Mouse (Mus musculus) kidney, postnatal 14 days (tissue): ENCODE measurements around the gene Cnr2.

ENCODE experiments used
- DNase-seq: peaks from one replicate; pipeline ENCODE4 v3.0.0; 2022; ENCODE audit warnings: mixed read lengths

Gene Cnr2

DNA sequence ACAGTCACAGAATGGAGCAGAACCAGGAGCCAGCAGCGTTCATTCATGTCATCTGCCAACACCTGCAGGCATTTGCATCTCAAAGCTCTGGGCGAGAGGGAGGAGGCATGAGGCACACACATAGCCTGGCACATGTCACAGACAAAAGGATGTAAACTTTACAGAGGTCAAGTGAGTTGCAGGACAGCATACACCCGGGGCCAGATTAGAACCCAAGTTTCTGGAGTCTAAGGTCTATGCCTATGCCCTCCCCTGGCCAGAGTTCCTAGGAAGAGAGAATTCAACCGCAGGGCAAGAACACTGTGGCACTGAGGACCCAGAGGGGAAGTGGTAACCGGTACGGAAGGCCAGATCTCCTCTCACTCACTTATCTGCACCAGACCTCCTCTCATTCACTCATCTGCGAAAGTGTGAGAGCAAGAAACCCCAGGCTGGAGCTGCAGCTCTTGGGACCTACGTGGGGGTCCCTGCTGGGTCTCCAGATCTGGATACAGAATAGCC is at the start of gene Cnr2:
TSS of gene Cnr2 (plus strand) at position 324 of the 501 bp plus-strand sequence.
- DNase-seq, result no peak

DNA sequence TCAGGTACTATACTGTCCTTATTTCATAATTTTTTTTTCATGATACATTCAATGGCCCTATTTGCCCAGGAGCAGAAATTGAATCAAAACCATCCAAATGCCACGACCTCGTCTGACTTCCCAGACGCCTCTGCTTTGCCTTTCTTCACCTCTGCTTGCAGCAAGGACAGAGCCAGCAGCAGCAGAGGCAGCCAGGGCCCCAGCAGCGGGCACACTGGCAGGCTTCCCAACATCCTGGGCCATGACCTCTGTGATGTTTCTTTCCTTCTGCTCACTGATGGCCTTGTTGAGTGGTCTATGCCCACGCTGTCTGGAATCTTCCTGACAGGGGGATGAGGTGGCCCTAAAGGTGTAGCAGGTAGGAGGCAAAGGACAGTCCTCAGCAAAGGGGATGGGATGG is 47.6 kb upstream of the Cnr2 start:
- no peak for DNase-seq

DNA sequence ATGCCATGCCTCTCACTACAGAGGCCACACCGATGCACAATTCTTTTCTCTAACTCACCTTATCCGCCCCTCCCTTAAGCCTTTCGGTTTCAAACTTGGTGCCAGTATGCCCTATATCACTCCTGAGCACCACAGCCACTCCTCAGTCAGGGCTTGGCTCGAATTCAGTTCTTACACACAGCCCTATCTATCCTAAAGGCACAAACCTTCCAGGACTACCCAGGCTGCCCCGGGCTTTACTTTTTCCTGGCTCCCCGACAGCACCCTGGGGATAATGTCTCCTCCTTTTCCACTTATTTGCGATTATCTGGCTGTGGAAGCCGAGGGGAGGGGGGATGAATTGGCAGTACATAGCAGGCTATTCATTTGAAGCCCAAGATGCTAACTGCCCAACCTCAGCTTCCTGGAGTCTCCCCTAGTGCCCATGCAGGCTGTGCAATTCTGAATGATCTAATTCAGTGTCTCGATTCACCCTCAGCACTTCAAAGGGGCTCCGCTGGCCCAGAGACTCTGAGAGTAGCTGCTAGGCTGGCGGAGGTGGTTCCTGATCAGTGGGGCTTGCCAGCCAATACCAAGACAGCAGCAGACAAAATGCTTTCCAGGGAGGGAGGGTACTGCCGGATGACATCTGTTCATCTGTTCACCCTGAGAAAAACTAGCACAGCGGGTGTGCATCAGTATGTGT is 44.6 kb upstream of the Cnr2 start:
- DNase-seq, result no peak

DNA sequence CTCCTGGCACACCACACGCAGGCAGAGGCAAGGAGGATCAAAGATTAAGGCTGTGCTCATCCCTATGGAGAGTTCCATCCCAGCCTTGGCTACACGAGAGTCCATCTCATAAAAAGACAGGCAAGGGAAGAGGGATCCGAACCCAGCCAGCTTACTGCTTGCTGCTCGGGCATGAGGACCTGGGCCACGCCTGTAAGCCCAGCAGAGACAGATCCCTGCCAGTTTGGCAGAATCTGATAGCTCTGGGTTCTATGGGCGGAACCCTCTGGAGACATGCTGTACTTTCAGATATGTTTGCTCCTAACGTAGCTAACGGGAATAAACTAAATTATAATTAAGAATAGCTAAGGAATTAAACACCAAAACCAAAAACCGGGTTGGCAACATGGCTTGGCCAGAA is 43.3 kb upstream of the Cnr2 start:
- DNase-seq, result no peak

DNA sequence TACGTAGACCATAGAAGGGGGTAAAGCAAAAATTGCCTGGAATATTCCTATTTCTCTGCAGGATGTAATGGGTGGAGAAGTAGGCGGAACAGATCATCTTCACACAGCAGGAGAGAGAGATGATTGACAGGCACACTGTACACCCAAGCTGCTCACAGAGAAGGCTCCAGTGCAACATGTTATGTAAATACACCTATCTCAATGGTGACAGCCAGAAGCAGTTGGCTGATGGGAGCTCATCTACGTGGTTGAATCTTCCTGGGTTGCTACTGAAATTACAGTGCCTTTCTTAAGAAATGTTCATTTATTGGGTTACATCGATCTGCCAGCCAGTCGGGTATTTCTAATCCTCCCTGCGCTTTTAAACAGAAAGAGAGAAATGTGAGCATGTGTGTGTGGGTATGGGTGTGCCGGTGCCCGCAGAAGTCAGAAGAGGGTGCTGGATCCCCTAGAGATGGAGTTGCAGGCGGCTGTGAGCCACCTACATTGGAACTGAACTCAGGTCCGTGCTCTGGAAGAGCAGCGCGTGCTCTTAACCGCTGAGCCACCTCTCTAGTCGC is 41.1 kb upstream of the Cnr2 start:
- no peak for DNase-seq

DNA sequence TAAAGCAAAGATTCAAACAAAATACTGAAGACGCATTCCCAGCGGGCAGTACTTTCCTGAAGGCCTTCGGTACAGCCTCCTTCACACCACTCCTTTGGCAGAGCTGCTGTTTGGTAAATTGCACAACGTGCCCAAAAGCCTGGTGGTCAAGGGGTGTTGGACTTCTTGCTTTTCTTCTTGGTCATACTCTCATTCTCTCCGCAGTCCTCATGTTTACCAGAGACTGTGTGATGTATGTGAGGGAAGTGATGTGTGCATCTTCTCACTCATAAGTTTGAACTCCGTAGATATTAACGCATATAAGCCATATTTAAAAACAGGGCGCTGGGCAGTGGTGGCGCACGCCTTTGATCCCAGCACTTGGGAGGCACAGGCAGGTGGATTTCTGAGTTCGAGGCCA is 40.6 kb upstream of the Cnr2 start:
- no peak for DNase-seq

DNA sequence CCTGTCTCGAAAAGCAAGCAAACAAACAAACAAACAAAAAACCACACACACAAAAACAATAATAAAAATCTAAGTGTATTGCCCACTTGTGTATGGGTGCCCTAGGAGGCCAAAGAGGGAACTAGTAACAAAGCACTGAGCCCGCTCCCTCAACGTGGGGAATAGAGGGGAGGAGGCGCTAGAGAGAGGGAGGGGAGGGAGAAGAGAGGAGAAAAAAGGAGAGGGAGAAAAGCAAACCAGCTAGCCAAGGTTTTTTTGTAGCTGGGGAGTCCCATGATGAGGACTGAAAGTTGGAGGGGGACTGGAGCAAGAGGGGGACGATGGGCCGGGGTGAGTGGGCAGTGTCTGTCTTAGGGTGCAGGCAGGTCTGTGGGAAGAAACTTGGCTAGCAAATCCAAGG is 40.1 kb upstream of the Cnr2 start:
- peak; percentile 33 for DNase-seq

DNA sequence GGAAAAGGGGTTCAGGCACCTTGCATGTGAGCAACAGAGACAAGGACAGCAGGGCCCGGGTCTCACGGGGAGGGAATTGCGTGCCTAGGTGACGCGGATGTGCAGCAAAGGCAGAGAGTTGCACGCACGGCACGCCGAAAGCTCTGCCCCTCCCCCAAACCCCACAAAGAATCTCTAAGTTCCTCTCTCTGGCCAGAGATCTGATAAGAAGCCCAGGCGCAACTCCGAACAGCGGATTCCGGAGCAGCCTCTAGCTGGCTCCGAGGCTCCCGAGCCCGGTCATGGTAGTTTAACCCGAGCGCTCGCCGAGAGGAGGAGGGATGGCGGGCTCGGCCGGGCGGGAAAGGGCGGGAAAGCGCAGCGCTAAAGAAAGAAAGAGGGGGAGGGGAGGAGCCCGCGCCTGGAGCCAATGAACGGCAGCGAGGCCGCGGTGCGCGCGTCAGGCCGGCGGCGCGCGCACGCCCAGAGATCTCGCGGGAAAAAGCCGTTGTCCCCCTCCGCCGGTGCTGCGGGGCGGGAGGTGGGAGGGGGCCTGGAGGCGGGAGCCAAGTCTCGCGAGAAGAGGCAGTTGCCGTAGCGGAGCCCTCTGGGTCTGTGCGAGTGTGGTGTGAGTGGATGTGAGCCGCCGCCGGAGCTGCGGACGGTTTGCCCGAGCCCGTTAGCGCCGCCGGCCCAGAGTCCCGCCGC is 39.5 kb upstream of the Cnr2 start, which contains the start of gene Srsf10:
TSS of gene Srsf10 (plus strand) at position 212 of the 687 bp plus-strand sequence.
- DNase-seq, result peak; percentile 99

DNA sequence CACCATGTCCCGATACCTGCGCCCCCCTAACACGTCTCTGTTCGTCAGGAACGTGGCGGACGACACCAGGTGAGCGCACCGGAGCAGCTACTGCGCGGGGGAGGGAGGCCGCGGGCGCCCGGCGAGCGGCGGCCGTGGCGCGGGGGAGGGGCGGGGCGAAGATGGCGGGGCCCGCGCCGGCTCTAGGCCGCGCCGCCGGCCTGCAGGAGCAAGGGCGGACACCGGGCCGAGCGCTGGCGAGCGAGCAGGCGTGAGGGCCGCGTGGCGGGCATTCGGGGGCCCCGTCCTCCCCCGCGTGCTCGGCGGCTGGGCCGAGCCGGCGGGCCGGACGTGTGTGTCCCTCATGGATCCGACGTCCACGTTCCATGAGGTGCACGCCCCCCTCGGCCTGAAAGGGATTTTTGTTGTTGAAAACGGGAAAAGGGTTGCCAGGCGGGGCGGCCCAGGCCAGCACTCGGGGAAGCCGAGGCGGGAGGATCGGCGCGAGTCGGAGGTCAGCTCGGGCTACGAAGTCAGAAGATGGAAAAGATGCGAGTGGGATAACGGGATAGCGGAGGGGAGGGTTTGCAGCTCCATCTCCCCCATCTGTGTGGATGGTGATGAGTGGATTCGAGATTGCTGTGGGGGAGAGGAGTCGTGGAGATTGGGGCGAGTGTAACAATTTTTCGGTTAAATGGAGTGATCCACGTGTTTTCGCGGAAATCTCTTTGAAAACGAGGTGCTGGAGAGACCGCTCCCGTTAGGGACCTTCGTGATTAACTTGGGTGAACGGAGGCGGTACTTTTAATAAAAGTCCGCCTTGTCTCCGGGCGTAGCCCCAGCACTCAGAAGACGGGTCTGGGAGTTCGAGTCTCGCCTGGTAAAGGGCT is 38.7 kb upstream of the Cnr2 start:
- peak; percentile 82 for DNase-seq

DNA sequence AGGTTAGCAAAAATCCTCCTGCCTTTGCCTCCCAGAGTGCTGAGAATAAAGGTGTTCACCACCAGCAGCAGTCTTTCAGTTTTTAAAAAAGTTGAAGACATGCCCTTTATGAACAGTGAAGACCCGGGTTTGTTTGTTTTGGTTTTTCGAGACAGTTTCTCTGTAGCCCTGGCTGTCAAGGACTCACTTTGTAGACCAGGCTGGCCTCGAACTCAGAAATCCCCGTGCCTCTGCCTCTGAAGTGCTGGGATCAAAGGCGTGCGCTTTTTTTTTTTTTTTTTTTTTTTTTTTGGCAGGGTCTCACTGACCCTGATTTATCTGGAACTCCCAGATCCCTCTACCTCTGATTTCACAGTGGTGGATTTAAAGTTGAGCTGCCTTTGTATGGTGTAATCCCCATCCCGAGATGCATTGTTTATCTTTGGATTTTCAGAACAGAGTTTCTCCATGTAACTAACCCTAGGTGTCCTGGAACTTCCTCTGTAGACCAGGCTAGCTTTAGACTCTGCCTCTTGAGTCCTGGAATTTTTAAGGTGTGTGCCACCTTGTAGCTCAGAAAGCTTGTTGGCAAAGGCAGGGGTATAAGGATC is 37.5 kb upstream of the Cnr2 start:
- DNase-seq, result no peak

DNA sequence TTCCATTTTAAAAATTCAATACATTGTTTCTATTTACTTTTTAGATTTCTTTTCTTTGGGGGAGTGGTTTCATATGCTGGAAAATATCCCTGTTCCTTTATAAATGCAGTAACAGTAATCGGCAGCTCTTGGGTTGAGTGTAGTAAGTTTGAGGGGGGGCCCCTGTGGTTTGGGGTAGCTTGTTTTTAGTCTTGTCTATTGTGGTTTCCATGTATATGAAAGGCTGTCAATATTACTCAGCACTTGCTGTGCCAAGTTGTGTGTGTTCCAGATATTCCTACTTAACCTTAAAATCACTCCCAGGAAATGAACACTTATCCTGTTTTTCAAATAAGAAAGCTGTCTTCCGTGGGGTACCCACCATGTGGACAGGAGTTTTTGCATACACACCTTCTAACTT is 26.2 kb upstream of the Cnr2 start:
- DNase-seq, result no peak

DNA sequence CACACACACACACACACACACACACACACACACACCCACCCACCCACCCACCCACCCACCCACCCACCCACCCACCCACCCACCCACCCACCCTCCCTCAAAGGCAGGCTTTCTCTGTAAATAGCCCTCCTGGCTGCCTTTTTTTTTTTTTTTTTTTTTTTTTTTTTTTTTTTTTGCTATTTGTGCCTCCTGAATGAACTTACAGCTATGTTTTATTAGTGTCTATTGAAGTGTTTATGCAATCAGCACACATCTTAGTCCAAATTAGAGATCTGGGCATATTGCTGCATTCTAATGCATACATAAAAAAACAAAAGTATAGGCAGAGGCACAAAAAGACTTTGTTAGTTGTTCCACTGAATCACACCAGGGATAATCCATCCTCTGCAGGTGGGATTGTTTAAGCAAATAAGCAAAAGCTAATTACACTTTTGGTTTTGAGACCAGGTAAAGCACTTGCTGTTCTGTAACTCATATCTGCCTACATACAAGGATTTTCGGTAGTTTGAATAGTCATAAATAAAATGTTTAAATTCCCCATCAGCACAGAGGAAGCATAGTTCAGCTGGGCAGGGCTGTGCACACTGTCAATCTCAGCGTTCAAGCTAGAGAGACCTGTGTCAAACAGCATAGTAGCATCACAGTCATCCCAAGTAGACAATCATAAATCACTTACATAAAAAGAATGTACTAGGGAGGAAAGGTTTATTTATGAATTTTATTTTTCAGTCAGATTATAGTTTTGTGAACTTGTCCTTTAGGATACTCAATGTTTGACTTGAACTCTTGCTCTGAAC is 24.8 kb upstream of the Cnr2 start:
- DNase-seq, result no peak

DNA sequence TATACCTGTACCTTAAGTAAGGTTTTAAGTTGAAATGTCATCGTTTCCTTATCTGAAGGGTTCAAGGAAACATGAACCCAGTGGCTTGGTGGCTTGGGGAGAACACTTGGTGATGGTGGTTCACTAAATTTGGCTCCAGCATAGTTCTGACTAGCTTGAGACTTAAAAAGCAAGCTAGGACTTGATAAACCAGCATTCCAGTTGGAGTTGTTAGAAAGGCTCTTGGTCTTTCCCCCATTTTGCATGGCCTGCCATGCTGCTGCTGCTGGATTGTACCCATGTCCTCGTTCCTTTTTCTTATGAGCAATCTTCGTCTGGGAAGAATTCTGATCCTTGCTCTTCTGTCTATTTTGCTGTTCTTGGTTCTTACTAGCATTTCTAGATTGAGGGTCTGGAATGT is 23.2 kb upstream of the Cnr2 start:
- no peak for DNase-seq

DNA sequence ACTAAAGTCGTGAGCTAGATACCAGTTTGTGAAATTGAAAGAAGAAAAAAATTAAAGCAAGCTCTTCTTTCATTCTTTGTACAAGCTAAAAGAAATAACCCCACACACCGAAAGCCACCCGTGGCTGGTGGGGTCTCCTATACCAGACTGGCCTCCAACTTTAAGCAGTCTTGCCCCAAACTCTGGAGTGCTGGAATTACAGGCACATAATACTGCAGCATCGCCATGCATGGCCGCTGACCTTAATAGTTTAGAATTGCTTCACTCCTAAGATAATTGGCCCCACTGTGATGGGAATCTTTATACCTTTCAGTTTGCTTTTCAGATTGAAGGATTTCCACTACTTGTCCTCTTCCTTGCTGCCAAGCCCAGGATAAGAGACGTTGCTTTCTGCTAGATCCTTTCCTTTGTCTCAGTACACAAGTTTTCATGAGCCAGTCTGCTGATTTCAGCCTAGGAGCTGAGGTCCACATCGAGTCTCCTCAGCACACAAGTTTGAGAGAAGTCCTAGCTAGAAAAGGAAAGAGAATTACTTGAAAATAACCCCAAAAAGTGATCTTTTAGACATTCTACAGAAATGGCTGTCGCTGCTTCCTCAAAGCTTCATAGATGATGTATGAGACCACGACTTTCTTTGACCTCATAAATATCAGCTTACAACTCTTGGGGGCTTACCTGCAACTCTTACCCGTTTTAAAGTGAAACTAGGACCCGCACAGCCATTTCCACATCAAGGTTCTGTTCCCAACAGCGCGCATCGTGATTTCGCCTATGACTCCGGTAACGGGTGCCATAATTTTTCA is 22.4 kb upstream of the Cnr2 start:
- peak; percentile 16 for DNase-seq

DNA sequence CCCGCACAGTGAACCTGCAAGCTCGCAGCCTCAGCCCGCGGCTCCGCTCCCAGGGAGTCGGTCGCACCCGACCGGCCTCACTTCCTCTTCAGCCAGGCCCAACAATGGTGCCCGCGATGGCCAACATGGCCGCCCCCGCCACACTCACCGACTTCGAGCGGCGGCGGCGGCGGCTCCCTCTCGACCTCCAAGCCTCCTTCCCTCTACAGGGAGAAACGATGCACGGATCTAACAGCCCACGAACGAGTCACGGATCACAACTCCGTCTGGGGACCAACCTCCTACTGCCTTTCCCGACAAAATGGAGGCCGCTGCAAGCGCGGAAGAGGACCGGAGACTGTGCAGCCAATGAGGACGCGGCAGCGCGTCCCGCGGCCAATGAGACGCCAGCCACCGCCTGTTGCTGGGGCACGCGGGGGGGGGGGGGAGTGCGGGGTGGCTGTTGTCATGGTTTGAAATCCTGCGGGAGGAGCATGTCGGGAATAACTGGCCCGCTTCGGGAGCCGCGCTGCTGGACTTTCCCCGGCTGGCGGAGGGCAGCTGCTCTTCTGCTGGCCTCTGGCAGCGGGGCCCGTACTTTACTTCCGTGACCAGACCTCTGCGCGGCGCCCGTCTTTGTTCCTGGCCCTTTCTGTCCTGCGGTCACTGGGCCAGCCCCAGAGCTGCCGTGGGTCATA is 21.5 kb upstream of the Cnr2 start, which contains the start of gene Pnrc2:
TSS of gene Pnrc2 (minus strand) at position 325 of the 677 bp plus-strand sequence.
- DNase-seq, result peak; percentile 95

DNA sequence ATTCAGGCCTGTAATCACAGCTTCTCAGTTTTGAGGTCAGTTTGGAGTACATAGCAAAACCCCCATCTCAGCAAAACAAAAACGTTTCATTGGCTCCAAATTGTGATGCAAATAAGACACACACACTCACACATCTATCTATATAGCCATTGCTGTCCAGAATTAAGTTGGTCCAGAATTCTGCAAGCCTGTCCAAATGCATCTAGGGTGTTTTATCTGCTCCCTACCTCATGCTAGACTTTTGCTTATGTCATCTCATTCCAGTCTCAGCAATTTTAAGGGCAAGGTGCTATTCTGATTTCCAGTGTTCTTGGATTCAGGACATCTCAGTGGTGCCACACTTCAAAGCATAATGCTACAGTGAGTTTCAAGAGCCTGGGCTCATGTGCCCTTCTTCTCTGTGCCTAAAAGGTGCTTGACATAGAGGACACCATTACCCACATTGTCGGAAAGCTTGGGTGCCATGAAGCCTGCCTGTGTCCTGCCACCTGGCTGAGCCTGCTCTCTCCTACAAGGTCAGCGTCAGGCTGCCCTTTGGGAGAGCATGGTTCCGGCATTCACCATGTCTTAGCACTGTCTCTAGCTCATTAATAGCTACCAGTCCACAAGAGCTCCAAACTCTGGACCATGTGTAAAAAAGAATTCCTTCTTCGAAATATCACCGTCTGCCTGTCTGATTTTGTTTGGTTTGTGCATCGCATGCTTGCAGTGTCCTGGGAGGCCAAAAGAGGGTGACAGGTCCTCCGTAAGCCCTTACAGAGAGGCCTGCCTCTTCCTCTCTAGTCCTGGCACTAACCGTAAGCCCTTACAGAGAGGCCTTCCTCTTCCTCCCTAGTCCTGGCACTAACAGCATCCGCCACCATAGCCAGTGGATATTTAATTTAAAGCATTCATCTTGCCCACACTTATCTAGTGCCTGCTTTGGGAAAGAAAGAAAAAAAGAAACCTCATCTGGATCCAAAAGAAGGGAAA is 20.3 kb upstream of the Cnr2 start:
- DNase-seq, result no peak

DNA sequence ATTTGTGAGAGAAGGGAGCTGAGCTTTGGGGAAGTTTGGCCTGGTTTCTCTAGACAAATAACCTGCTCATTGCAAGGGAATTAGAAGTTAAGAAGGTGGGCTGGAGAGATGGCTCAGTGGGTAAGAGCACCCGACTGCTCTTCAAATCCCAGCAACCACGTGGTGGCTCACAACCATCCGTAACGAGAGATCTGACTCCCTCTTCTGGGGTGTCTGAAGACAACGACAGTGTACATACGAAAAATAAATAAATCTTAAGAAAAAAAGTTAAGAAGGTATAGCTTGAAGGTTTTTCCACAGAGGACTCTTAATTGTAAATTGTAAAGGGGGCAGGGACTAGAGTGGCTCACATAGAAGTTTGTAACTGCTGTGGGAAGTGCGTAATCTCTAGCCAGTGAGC is 19.6 kb upstream of the Cnr2 start:
- DNase-seq, result no peak

DNA sequence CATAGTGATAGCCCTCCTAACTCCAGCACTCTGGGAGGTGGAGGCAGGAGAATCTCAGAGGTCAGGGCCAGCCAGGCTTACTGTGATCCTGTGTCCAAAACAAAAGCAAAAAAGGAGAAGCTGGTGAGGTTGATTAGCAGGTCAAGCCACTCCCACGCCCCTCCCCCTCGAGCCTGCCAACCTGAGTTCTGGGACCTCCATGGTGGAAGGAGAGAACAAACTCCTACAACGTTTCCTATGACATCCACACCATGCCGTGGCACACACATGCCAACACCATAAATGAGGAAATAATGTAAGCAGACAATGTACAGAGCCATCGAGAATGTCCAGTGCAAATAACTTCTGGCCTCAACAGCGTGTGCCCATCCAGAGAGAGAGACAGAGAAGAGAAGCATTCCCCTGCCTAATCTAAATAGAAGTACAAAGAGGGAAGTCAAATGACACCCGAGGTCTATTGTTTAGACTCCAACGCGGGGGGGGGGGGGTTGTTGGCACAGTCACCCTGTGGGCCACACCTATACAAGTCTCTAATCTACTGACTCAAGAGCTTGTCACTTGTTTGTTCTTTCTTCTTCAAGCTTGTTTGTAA is 19.1 kb upstream of the Cnr2 start:
- DNase-seq, result peak; percentile 70

DNA sequence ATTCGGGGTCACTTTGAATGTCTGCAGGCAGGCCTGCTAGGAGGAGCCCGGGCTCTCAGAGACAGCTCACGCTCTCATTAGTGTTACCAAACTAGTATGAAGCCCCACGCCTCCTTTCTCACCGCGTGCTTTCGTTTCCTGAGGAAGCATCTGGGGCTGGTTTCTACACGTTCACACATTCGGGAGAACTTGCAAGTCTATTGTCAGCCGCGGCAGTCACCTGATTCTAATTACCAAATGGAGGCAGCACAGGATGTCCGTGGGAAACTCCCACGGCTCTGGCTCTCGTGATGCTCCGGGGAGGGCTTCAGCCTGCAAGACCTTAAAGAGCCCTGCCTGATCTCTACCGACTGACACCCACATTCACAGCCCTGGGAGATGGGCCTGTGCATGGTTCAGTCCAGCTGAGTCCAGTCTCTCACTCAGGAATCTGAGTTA is 18.6 kb upstream of the Cnr2 start:
- peak; percentile 87 for DNase-seq
